Mouse (Mus musculus) heart, adult 2 months (tissue): ENCODE results near the gene Ptprd. TPM values are rescaled to one million over a fixed set of nuclear protein-coding genes. Genes with fewer than 3 reads are reported as not detected.
A peak's percentile ranks its signal among the peaks of the same experiment; 100 is the strongest.

Source experiments
- DNase-seq, 2 experiments: peaks; one replicate each; pipeline ENCODE4 v3.0.0; 2021
- H3K27ac ChIP-seq: fragments of 200-600 bp; 2 replicates; pipeline ENCODE4 v1.8.1; 2022
- H3K27me3 ChIP-seq: fragments of 200-500 bp; 2 replicates; pipeline ENCODE4 v1.6.1; 2012; ENCODE audit warnings: mild to moderate bottlenecking, low read length, inconsistent platforms, mixed read lengths; ENCODE audit not compliant: control insufficient read depth, insufficient read depth
- H3K36me3 ChIP-seq: fragments of 200-500 bp; 2 replicates; pipeline ENCODE4 v1.6.1; 2012; ENCODE audit warnings: low read length, inconsistent platforms; ENCODE audit not compliant: control insufficient read depth, insufficient read depth
- H3K4me1 ChIP-seq: fragments of 200-500 bp; 2 replicates; pipeline ENCODE4 v1.6.1; 2011; ENCODE audit warnings: low read length; ENCODE audit not compliant: control insufficient read depth, insufficient read depth
- H3K4me3 ChIP-seq: fragments of 200-600 bp; 2 replicates; pipeline ENCODE4 v1.8.1; 2022
- H3K79me2 ChIP-seq: fragments of 200-500 bp; replicated peaks from 2 replicates; pipeline ENCODE4 v1.6.1; 2012; ENCODE audit warnings: mild to moderate bottlenecking, inconsistent platforms, low read length, moderate library complexity, mixed read lengths; ENCODE audit not compliant: control insufficient read depth, insufficient read depth
- H3K9ac ChIP-seq: fragments of 200-500 bp; 2 replicates; pipeline ENCODE4 v1.6.1; 2012; ENCODE audit warnings: low read depth, mild to moderate bottlenecking, control low read depth, inconsistent platforms, low read length, mixed read lengths
- CTCF ChIP-seq: fragments of 200-600 bp; IDR thresholded peaks from 2 replicates; pipeline ENCODE4 v1.8.1; 2022; ENCODE audit warnings: antibody characterized with exemption, mild to moderate bottlenecking, moderate library complexity
- EP300 ChIP-seq: fragments of 200-500 bp; IDR thresholded peaks from 2 replicates; pipeline ENCODE4 v1.6.1; 2011; ENCODE audit warnings: low read depth, low read length, control low read depth; ENCODE audit not compliant: insufficient read depth
- POLR2A ChIP-seq: fragments of 200-500 bp; IDR thresholded peaks from 2 replicates; pipeline ENCODE4 v1.6.1; 2011; ENCODE audit warnings: mild to moderate bottlenecking, low read depth, low read length, control low read depth; ENCODE audit not compliant: insufficient read depth
- WGBS: fragments of 180-500 bp; shearing (Covaris S2); methylation state at CpG from one replicate; pipeline ENCODE4 v1.1.7; 2018; 5-methylcytosine and 5-hydroxymethylcytosine counted together
- intact Hi-C: fragments of 180-260 bp; cut with DNase I; formaldehyde crosslinking; loops from one replicate; pipeline ENCODE4 v1.15.1; 2025
- polyA plus RNA-seq: library from polyadenylated mRNA; depleted of rRNA; stranded (reverse); fragments of >200 nt; gene quantifications from 2 replicates; pipeline ENCODE4 v1.2.3, GENCODE M21; 2012
- total RNA-seq, 2 experiments: library from RNA; stranded (reverse); gene quantifications; 2 replicates each; pipeline ENCODE4 v1.2.3; 2021

Ptprd gene
- total and polyA plus RNA-seq, 3 experiments = 2.7 to 7.0 (median 5.3) TPM

- 96% methylated on average over 1 of the region's 1 CpGs for WGBS
- no peaks in the 10 kb centered on the region for H3K4me1 ChIP-seq
- no peak overlapping the region for H3K9ac ChIP-seq
- no peak overlapping the region for H3K4me3 ChIP-seq
- H3K27ac ChIP-seq = no peak overlapping the region
- H3K27me3 ChIP-seq = no peaks in the 10 kb centered on the region
- intact Hi-C loops = no loop called here
- TF ChIP-seq EP300 (no peak), CTCF (no peak), POLR2A (no peak)
- no peaks in the 10 kb centered on the region for H3K36me3 ChIP-seq
- no peak for DNase-seq
- H3K79me2 ChIP-seq = no peaks in the 10 kb centered on the region
These were observed 598.6 kb downstream of the Ptprd start for GRCm38 (mm10) chr4:77613129-77613528.

GRCm38 (mm10) chr4:77586624-77587023, 625.1 kb downstream of the Ptprd start:
- no peak overlapping the region for H3K4me3 ChIP-seq
- H3K9ac ChIP-seq = no peak overlapping the region
- no peaks in the 10 kb centered on the region for H3K79me2 ChIP-seq
- no peak overlapping the region for H3K27ac ChIP-seq
- H3K4me1 ChIP-seq = no peaks in the 10 kb centered on the region
- intact Hi-C loops = no loop called here
- no peak for DNase-seq
- no peak for TF ChIP-seq POLR2A
- no peak for TF ChIP-seq EP300
- TF ChIP-seq CTCF = no peak
- no peaks in the 10 kb centered on the region for H3K36me3 ChIP-seq
- WGBS = 67% methylated on average over 1 of the region's 1 CpGs
- H3K27me3 ChIP-seq = no peaks in the 10 kb centered on the region

GRCm38 (mm10) chr4:77586222-77586621, 625.5 kb downstream of the Ptprd start:
- no peak for DNase-seq
- Histone ChIP-seq H3K4me1 (no peaks in the 10 kb centered on the region), H3K79me2 (no peaks in the 10 kb centered on the region), H3K27ac (no peak overlapping the region), H3K36me3 (no peaks in the 10 kb centered on the region), H3K9ac (no peak overlapping the region), H3K27me3 (no peaks in the 10 kb centered on the region), H3K4me3 (no peak overlapping the region)
- WGBS = 41% methylated on average over 1 of the region's 1 CpGs
- intact Hi-C loops = no loop called here
- TF ChIP-seq POLR2A (no peak), CTCF (no peak), EP300 (no peak)

- Histone ChIP-seq H3K27ac (no peak overlapping the region), H3K4me3 (no peak overlapping the region), H3K27me3 (no peaks in the 10 kb centered on the region), H3K79me2 (no peaks in the 10 kb centered on the region), H3K4me1 (no peaks in the 10 kb centered on the region), H3K9ac (no peak overlapping the region), H3K36me3 (no peaks in the 10 kb centered on the region)
- intact Hi-C loops = loop anchor here (10.0 kb wide), 1 partner anchor 474 kb away; no protein-coding TSS in a partner anchor
- no peak for DNase-seq
- WGBS = 20% methylated on average over 14 of the region's 14 CpGs
- TF ChIP-seq EP300 = no peak
- TF ChIP-seq POLR2A = no peak
- TF ChIP-seq CTCF = peak; percentile 80
These were observed 653.2 kb downstream of the Ptprd start for GRCm38 (mm10) chr4:77558404-77559202.

- H3K9ac ChIP-seq = no peak overlapping the region
- H3K4me1 ChIP-seq = no peaks in the 10 kb centered on the region
- intact Hi-C loops = loop anchor here (10.0 kb wide), 1 partner anchor 471 kb away; no protein-coding TSS in a partner anchor
- no peak for DNase-seq
- H3K27ac ChIP-seq = no peak overlapping the region
- H3K36me3 ChIP-seq = no peaks in the 10 kb centered on the region
- no peaks in the 10 kb centered on the region for H3K27me3 ChIP-seq
- no peak overlapping the region for H3K4me3 ChIP-seq
- TF ChIP-seq EP300 = no peak
- TF ChIP-seq POLR2A = no peak
- TF ChIP-seq CTCF = no peak
- WGBS = 66% methylated on average over 4 of the region's 4 CpGs
- no peaks in the 10 kb centered on the region for H3K79me2 ChIP-seq
These were observed 655.9 kb downstream of the Ptprd start for GRCm38 (mm10) chr4:77555841-77556240.

GRCm38 (mm10) chr4:77537843-77538242, 673.9 kb downstream of the Ptprd start:
- Histone ChIP-seq H3K36me3 (no peaks in the 10 kb centered on the region), H3K4me3 (no peak overlapping the region), H3K27ac (no peak overlapping the region), H3K4me1 (no peaks in the 10 kb centered on the region), H3K27me3 (no peaks in the 10 kb centered on the region), H3K9ac (no peak overlapping the region), H3K79me2 (no peaks in the 10 kb centered on the region)
- WGBS = 81% methylated on average over 4 of the region's 4 CpGs
- no peak for TF ChIP-seq EP300
- TF ChIP-seq CTCF = no peak
- TF ChIP-seq POLR2A = no peak
- intact Hi-C loops = no loop called here
- no peak for DNase-seq
